Mouse (Mus musculus) CH12.LX (cell line): ENCODE results near the gene Gatad2a. TPM values are rescaled to one million over a fixed set of nuclear protein-coding genes. Genes with fewer than 3 reads are reported as not detected.

Source experiments
- DNase-seq: peaks from one replicate; pipeline ENCODE4 v3.0.0-alpha.2; 2013; ENCODE audit errors: extremely low read depth
- H3K27ac ChIP-seq: 2 replicates; pipeline ENCODE4 v1.5.1; 2012; ENCODE audit warnings: low read depth, mild to moderate bottlenecking, control low read depth, moderate library complexity; ENCODE audit not compliant: insufficient read depth
- H3K27me3 ChIP-seq: replicated peaks from 2 replicates; pipeline ENCODE3; 2012; ENCODE audit warnings: inconsistent platforms
- H3K36me3 ChIP-seq, 2 experiments: replicated peaks in 1 of 2; 2 replicates each; pipeline versions ENCODE3 to v1.6.1; 2012; ENCODE audit warnings: inconsistent platforms in 1 of 2, low read length in 1 of 2, mild to moderate bottlenecking in 1 of 2, mixed read lengths in 1 of 2, moderate library complexity in 1 of 2; ENCODE audit not compliant: control insufficient read depth in 1 of 2, insufficient read depth in 1 of 2
- H3K4me1 ChIP-seq, 2 experiments: 2 replicates each; pipeline ENCODE4 v1.6.1; 2012; ENCODE audit warnings: inconsistent platforms in 1 of 2, moderate library complexity in 1 of 2; ENCODE audit not compliant: insufficient read depth in 2 of 2, control insufficient read depth in 1 of 2
- H3K4me2 ChIP-seq: 2 replicates; pipeline ENCODE4 v1.6.1; 2012; ENCODE audit warnings: low read depth, mild to moderate bottlenecking, control low read depth; ENCODE audit not compliant: poor library complexity, insufficient read depth, severe bottlenecking
- H3K4me3 ChIP-seq, 3 experiments: fragments of 150-350 bp in 1 of 3; sonication (generic) in 1 of 3; replicated peaks in 1 of 3; 2 replicates each; pipeline versions ENCODE3 to v1.5.1; 2011 to 2012; ENCODE audit warnings: low read depth in 2 of 3, low read length in 2 of 3, mild to moderate bottlenecking in 2 of 3, moderate library complexity in 2 of 3, control low read depth in 1 of 3, improper control_type of control experiment in 1 of 3, inconsistent platforms in 1 of 3, mixed read lengths in 1 of 3; ENCODE audit not compliant: poor library complexity in 1 of 3
- H3K79me2 ChIP-seq: replicated peaks from 2 replicates; pipeline ENCODE4 v1.6.1; 2012; ENCODE audit warnings: mild to moderate bottlenecking, moderate library complexity; ENCODE audit not compliant: control insufficient read depth, poor library complexity, insufficient read depth, severe bottlenecking; ENCODE audit errors: extremely low read depth
- H3K9ac ChIP-seq: 2 replicates; pipeline ENCODE4 v1.6.1; 2012; ENCODE audit warnings: low read depth, mild to moderate bottlenecking, control low read depth, moderate library complexity; ENCODE audit not compliant: insufficient read depth
- H3K9me3 ChIP-seq: replicated peaks from 2 replicates; pipeline ENCODE3; 2012; ENCODE audit warnings: low read length, inconsistent platforms, mixed read lengths
- CTCF ChIP-seq, 2 experiments: IDR thresholded peaks in 1 of 2; conservative IDR thresholded peaks in 1 of 2; 2 replicates each; pipeline ENCODE4 v1.5.1; 2011 to 2012; ENCODE audit warnings: low read depth in 2 of 2, low read length in 2 of 2, improper control_type of control experiment in 1 of 2, inconsistent platforms in 1 of 2, mild to moderate bottlenecking in 1 of 2, moderate library complexity in 1 of 2
- IRF4 ChIP-seq: IDR thresholded peaks from 2 replicates; pipeline ENCODE4 v1.6.1; 2014; ENCODE audit warnings: low read depth, mild to moderate bottlenecking, inconsistent platforms, low read length, improper control_type of control experiment
- JUN ChIP-seq: IDR thresholded peaks from 2 replicates; pipeline ENCODE4 v1.6.1; 2011; ENCODE audit warnings: low read depth, mild to moderate bottlenecking, low read length, improper control_type of control experiment, moderate library complexity; ENCODE audit not compliant: insufficient read depth
- KAT2A ChIP-seq: IDR thresholded peaks from 2 replicates; pipeline ENCODE4 v1.6.1; 2012; ENCODE audit warnings: low read length, improper control_type of control experiment, inconsistent platforms; ENCODE audit not compliant: insufficient replicate concordance
- MAFK ChIP-seq: IDR thresholded peaks from 2 replicates; pipeline ENCODE4 v1.6.1; 2011; ENCODE audit warnings: low read length, improper control_type of control experiment; ENCODE audit not compliant: insufficient replicate concordance
- MAX ChIP-seq: IDR thresholded peaks from 2 replicates; pipeline ENCODE4 v1.6.1; 2011; ENCODE audit warnings: low read length, improper control_type of control experiment
- MEF2A ChIP-seq: IDR thresholded peaks from 2 replicates; pipeline ENCODE4 v1.6.1; 2014; ENCODE audit warnings: low read depth, mild to moderate bottlenecking, inconsistent platforms, low read length, improper control_type of control experiment, borderline replicate concordance
- MYC ChIP-seq: IDR thresholded peaks from 2 replicates; pipeline ENCODE4 v1.6.1; 2011; ENCODE audit warnings: low read depth, mild to moderate bottlenecking, improper control_type of control experiment, low read length
- POLR2A ChIP-seq: IDR thresholded peaks from 2 replicates; pipeline ENCODE4 v1.6.1; 2011; ENCODE audit warnings: low read depth, mild to moderate bottlenecking, improper control_type of control experiment, low read length
- POLR2AphosphoS2 ChIP-seq: IDR thresholded peaks from 2 replicates; pipeline ENCODE4 v1.6.1; 2011; ENCODE audit warnings: low read depth, low read length, improper control_type of control experiment
- RAD21 ChIP-seq: IDR thresholded peaks from 2 replicates; pipeline ENCODE4 v1.6.1; 2011; ENCODE audit warnings: low read depth, mild to moderate bottlenecking, low read length, improper control_type of control experiment, moderate library complexity
- SMC3 ChIP-seq: IDR thresholded peaks from 2 replicates; pipeline ENCODE4 v1.6.1; 2011; ENCODE audit warnings: low read depth, low read length, improper control_type of control experiment
- TBP ChIP-seq: conservative IDR thresholded peaks from 2 replicates; pipeline ENCODE4 v1.6.1; 2011; ENCODE audit warnings: low read depth, low read length, improper control_type of control experiment
- TCF12 ChIP-seq: IDR thresholded peaks from 2 replicates; pipeline ENCODE4 v1.6.1; 2014; ENCODE audit warnings: low read depth, mild to moderate bottlenecking, inconsistent platforms, low read length, improper control_type of control experiment
- UBTF ChIP-seq: IDR thresholded peaks from 2 replicates; pipeline ENCODE4 v1.6.1; 2012; ENCODE audit warnings: low read depth, mild to moderate bottlenecking, inconsistent platforms, low read length, improper control_type of control experiment, moderate library complexity
- USF1 ChIP-seq: IDR thresholded peaks from 2 replicates; pipeline ENCODE4 v1.6.1; 2014; ENCODE audit warnings: low read depth, mild to moderate bottlenecking, inconsistent platforms, low read length, improper control_type of control experiment
- ZC3H11A ChIP-seq: IDR thresholded peaks from 2 replicates; pipeline ENCODE4 v1.6.1; 2012; ENCODE audit warnings: low read depth, mild to moderate bottlenecking, inconsistent platforms, low read length, improper control_type of control experiment
- ZKSCAN1 ChIP-seq: IDR thresholded peaks from 2 replicates; pipeline ENCODE4 v1.6.1; 2012; ENCODE audit warnings: low read depth, inconsistent platforms, low read length, improper control_type of control experiment, borderline replicate concordance
- dilution Hi-C: fragments of 300-500 bp; cut with MboI; formaldehyde crosslinking; loops from 2 replicates; pipeline ENCODE4 v1.14.3; 2020; ENCODE audit warnings: low sequenced_read_pairs; ENCODE audit not compliant: extremely low pct_unique_long_range_greater_than_20kb, extremely low pct_ligation_motif_present
- in situ Hi-C: fragments of 300-500 bp; cut with MboI; formaldehyde crosslinking; loops from 3 replicates; pipeline ENCODE4 v1.14.3; 2019; ENCODE audit warnings: low sequenced_read_pairs, low pct_ligation_motif_present, low pct_unique_long_range_greater_than_20kb, mixed read lengths
- polyA plus RNA-seq: library from polyadenylated mRNA; unstranded; fragments of >175 nt; gene quantifications from 2 replicates; pipeline ENCODE4 v1.2.1, GENCODE M21; 2012; ENCODE audit warnings: low read depth; ENCODE audit not compliant: insufficient read length
- total RNA-seq, 2 experiments: library from RNA; depleted of rRNA; stranded (reverse); fragments of 300-350 nt in 1 of 2; fragments of >200 nt in 1 of 2; gene quantifications; 2 replicates each; pipeline ENCODE4 v1.2.3; 2012 to 2014

Gatad2a gene
- total and polyA plus RNA-seq, 3 experiments = 35.7 to 95.1 (median 70.8) TPM

GRCm38 (mm10) chr8:69894836-69895332 lies 101.3 kb downstream of the Gatad2a start:
- Histone ChIP-seq H3K27me3 (no peaks in the 10 kb centered on the region), H3K4me2 (no peak overlapping the region), H3K27ac (no peak overlapping the region), H3K36me3 (peaks cover 43 to 93% of the 10 kb centered on the region in 2 experiments), H3K4me3 (no peak overlapping the region), H3K4me1 (peaks cover 16 to 45% of the 10 kb centered on the region in 2 experiments), H3K9me3 (no peaks in the 10 kb centered on the region), H3K9ac (no peak overlapping the region), H3K79me2 (peaks cover 37% of the 10 kb centered on the region)
- TF ChIP-seq MYC (no peak), USF1 (no peak), IRF4 (no peak), TCF12 (no peak), ZKSCAN1 (no peak)
- in situ Hi-C loops (no loop called here), dilution Hi-C loops (no loop called here)
- DNase-seq = no peak

GRCm38 (mm10) chr8:69893863-69894262 lies 102.3 kb downstream of the Gatad2a start:
- H3K79me2 ChIP-seq = peaks cover 32% of the 10 kb centered on the region
- no peaks in the 10 kb centered on the region for H3K9me3 ChIP-seq
- TF ChIP-seq POLR2A (0 out of 2 replicates have a peak, but pooled peaks have one; percentile 4), KAT2A (no peak), SMC3 (peak; percentile 37), IRF4 (no peak), MAX (no peak), CTCF (conservative IDR thresholded peaks at IDR 0.05 in 1 of 2, IDR thresholded peaks at IDR 0.05 in 1 of 2; ENCODE audit: low read depth in 2 of 2, low read length in 2 of 2) (peak; percentile 48 to 66), TCF12 (no peak), USF1 (no peak), TBP (no peak), RAD21 (peak; percentile 32), JUN (no peak), POLR2AphosphoS2 (no peak), MAFK (no peak), MYC (no peak), UBTF (no peak), ZC3H11A (no peak), MEF2A (no peak)
- H3K27ac ChIP-seq = no peak overlapping the region
- no peak overlapping the region for H3K9ac ChIP-seq
- dilution Hi-C loops = no loop called here
- H3K4me3 ChIP-seq = no peak overlapping the region
- H3K27me3 ChIP-seq = no peaks in the 10 kb centered on the region
- peaks cover 45 to 97% of the 10 kb centered on the region in 2 experiments for H3K36me3 ChIP-seq
- in situ Hi-C loops = no loop called here
- H3K4me2 ChIP-seq = no peak overlapping the region
- peaks cover 21 to 38% of the 10 kb centered on the region in 2 experiments for H3K4me1 ChIP-seq
- peak; percentile 76 for DNase-seq
